Mouse (Mus musculus) heart, postnatal 0 days (tissue): ENCODE measurements around the gene Gpatch4.

ENCODE experiments used
- CTCF ChIP-seq: IDR thresholded peaks from 2 replicates; pipeline ENCODE4 v1.5.1; 2016; ENCODE audit warnings: antibody characterized with exemption, control low read depth, low read depth
- EP300 ChIP-seq: IDR thresholded peaks from 2 replicates; pipeline ENCODE4 v1.6.1; 2016; ENCODE audit warnings: antibody characterized with exemption, low read depth

- TF ChIP-seq CTCF = no peak
- TF ChIP-seq EP300 = no peak
Measured at GRCm38 (mm10) chr3:88022322-88023191, 20.4 kb upstream of the Gpatch4 start.
